In genomic region chr17:70989991-70990390, GRCm38 (mm10) we compare ENCODE assay signal across 8 mouse cellular contexts. TPM values are rescaled to one million over a fixed set of nuclear protein-coding genes. Genes with fewer than 3 reads are reported as not detected.
DNase-seq lines count a peak whose midpoint lies in the region; TF ChIP-seq lines count a peak whose summit lies in the region.

No protein-coding gene starts in this region.

- peak overlapping the region; percentile 80 for H3K4me3 ChIP-seq in gastrocnemius, adult 2 months
- H3K4me3 ChIP-seq in cortical plate, adult 2 months (ENCODE audit: insufficient read depth, low read length): peak overlapping the region; percentile 71

- no peak for TF ChIP-seq POLR2A in cortical plate, adult 2 months (IDR thresholded peaks at IDR 0.05; ENCODE audit: extremely low read depth, insufficient read depth, low read length)

- intact Hi-C loops in gastrocnemius, adult 2 months (cut with DNase I): no loop called here

- DNase-seq in gastrocnemius, adult 2 months: no peak
- DNase-seq in gastrocnemius, postnatal 25 days: no peak
- DNase-seq in A20 (ENCODE audit: low read depth, low spot score): peak; percentile 86
- DNase-seq in induced T-regulatory cell, adult 2 months (ENCODE audit: low read depth): peak; percentile 80
- peak; percentile 52 for DNase-seq in lung, postnatal 10 days
- DNase-seq in spleen, postnatal 36 days (ENCODE audit: low spot score in 2 of 2): peak; percentile 79 to 82
- no peak for DNase-seq in frontal cortex, postnatal 25 days (ENCODE audit: low spot score in 2 of 2)

- no peak for TF ChIP-seq CTCF in gastrocnemius, adult 2 months (IDR thresholded peaks at IDR 0.05)
- no peak for TF ChIP-seq CTCF in cortical plate, adult 2 months (IDR thresholded peaks at IDR 0.05; ENCODE audit: extremely low read depth, insufficient read depth, low read length)

- peaks cover 5% of the 10 kb centered on the region; the same call in 1 of the 2 replicates for H3K4me1 ChIP-seq in cortical plate, adult 2 months (ENCODE audit: control insufficient read depth, insufficient read depth, low read length)

- H3K27ac ChIP-seq in gastrocnemius, adult 2 months: peak overlapping the region; percentile 100
- H3K27ac ChIP-seq in cortical plate, adult 2 months (ENCODE audit: insufficient read depth, low read length): peak overlapping the region; percentile 98

RNA-seq across cellular contexts. Expression of gene Myom1, which starts 12.4 kb away (rescaled TPM):
- 1,000 to 10,000 TPM; 1,223 to 1,379 TPM for total RNA-seq in gastrocnemius, adult 2 months (2021)
- total RNA-seq in gastrocnemius, postnatal 25 days (2021): 1,000 to 10,000 TPM; 1,018 to 1,234 TPM
- 2.1 and 2.6 TPM in 2 replicates for polyA plus RNA-seq in cortical plate, adult 2 months (2012; rRNA removed)

RNA-seq across cellular contexts. Expression of gene Myl12a, which starts 12.7 kb away (rescaled TPM):
- 100 to 1,000 TPM; 301 to 553 TPM for total RNA-seq in gastrocnemius, adult 2 months (2021)
- 100 to 1,000 TPM; 404 to 431 TPM for total RNA-seq in gastrocnemius, postnatal 25 days (2021)
- 42.4 and 47.1 TPM in 2 replicates for polyA plus RNA-seq in cortical plate, adult 2 months (2012; rRNA removed)

Comparison
In these comparisons a context has a peak if more than half of its experiments do, and no peak if none do; other contexts are left out.
1. DNase-seq: peak in A20 (single experiment), induced T-regulatory cell, adult 2 months (single experiment), lung, postnatal 10 days (single experiment) and spleen, postnatal 36 days (2 of 2); none in gastrocnemius, adult 2 months (single experiment), gastrocnemius, postnatal 25 days (single experiment) and frontal cortex, postnatal 25 days (0 of 2).